Mouse (Mus musculus) liver, postnatal 0 days (tissue): ENCODE data around the gene Pou2f3. TPM values are rescaled to one million over a fixed set of nuclear protein-coding genes. Genes with fewer than 3 reads are reported as not detected.

Experiments used
- ATAC-seq: fragments of 200-750 bp; cut with Nextera tagmentation; 2 replicates; pipeline ENCODE4 v1.8.0; 2017; ENCODE audit warnings: mild to moderate bottlenecking, moderate library complexity
- DNase-seq: peaks from one replicate; pipeline ENCODE4 v3.0.0-alpha.2; 2016
- H3K27ac ChIP-seq: fragments of 300-500 bp; sonication (generic); 2 replicates; pipeline ENCODE4 v1.5.1; 2014; ENCODE audit warnings: antibody characterized with exemption, moderate library complexity, mild to moderate bottlenecking, low read depth
- H3K27me3 ChIP-seq: fragments of 300-500 bp; sonication (generic); 2 replicates; pipeline ENCODE4 v1.6.1; 2014; ENCODE audit warnings: low read length, control low read depth, mixed read lengths; ENCODE audit not compliant: insufficient read depth
- H3K36me3 ChIP-seq: fragments of 300-500 bp; sonication (generic); replicated peaks from 2 replicates; pipeline ENCODE4 v1.6.1; 2014; ENCODE audit warnings: mild to moderate bottlenecking, control low read depth, low read length, moderate library complexity, mixed read lengths; ENCODE audit not compliant: insufficient read depth
- H3K4me1 ChIP-seq: fragments of 300-500 bp; sonication (generic); 2 replicates; pipeline ENCODE4 v1.6.1; 2014; ENCODE audit warnings: antibody characterized with exemption, mild to moderate bottlenecking, control low read depth; ENCODE audit not compliant: insufficient read depth
- H3K4me2 ChIP-seq: fragments of 300-500 bp; sonication (generic); 2 replicates; pipeline ENCODE4 v1.6.1; 2014; ENCODE audit warnings: low read depth, mild to moderate bottlenecking, low read length, moderate library complexity, mixed read lengths
- H3K4me3 ChIP-seq: fragments of 300-500 bp; sonication (generic); 2 replicates; pipeline ENCODE4 v1.5.1; 2014; ENCODE audit warnings: low read depth, low read length
- H3K9ac ChIP-seq: fragments of 300-500 bp; sonication (generic); replicated peaks from 2 replicates; pipeline ENCODE4 v1.6.1; 2014; ENCODE audit warnings: mild to moderate bottlenecking, moderate library complexity
- H3K9me3 ChIP-seq: fragments of 300-500 bp; sonication (generic); 2 replicates; pipeline ENCODE4 v1.6.1; 2016; ENCODE audit warnings: mild to moderate bottlenecking, control low read depth, low read length, mixed read lengths
- CTCF ChIP-seq: sonication (generic); IDR thresholded peaks from 2 replicates; pipeline ENCODE4 v1.5.1; 2016; ENCODE audit warnings: antibody characterized with exemption, low read depth
- EP300 ChIP-seq: IDR thresholded peaks from 2 replicates; pipeline ENCODE4 v1.6.1; 2016; ENCODE audit warnings: antibody characterized with exemption, low read depth, mild to moderate bottlenecking
- WGBS: fragments of 180-500 bp; shearing (Covaris S2); extraction: QIAGEN DNeasy Blood & Tissue Kit; methylation state at CpG from one replicate; pipeline ENCODE4 v1.1.7; 2014; ENCODE audit not compliant: insufficient replicate concordance; 5-methylcytosine and 5-hydroxymethylcytosine counted together
- polyA plus RNA-seq: library from polyadenylated mRNA; unstranded; fragments of >200 nt; fragmentation: Nextera tagmentation; extraction: Ambion mirVana; gene quantifications from 2 replicates; pipeline ENCODE4 v1.2.1, GENCODE M21; 2015

The Pou2f3 gene
- polyA plus RNA-seq, 1 experiment from 2014 or later: 0.05 TPM

- peaks cover 49% of the 10 kb centered on the region for H3K4me1 ChIP-seq
- H3K27ac ChIP-seq: no peak overlapping the region
- TF ChIP-seq CTCF (no peak), EP300 (peak; percentile 73)
- no peak overlapping the region for H3K9ac ChIP-seq
- DNase-seq (no peak), ATAC-seq (no peak)
- WGBS: 21% methylated on average over 5 of the region's 5 CpGs
- 0 out of 2 replicates have a peak overlapping the region, but pooled peaks have one; percentile 7 for H3K4me2 ChIP-seq
- H3K9me3 ChIP-seq: no peaks in the 10 kb centered on the region
- no peaks in the 10 kb centered on the region for H3K27me3 ChIP-seq
- H3K36me3 ChIP-seq: no peaks in the 10 kb centered on the region
- no peak overlapping the region for H3K4me3 ChIP-seq
These were observed 32.3 kb upstream of the Pou2f3 start for GRCm38 (mm10) chr9:43242432-43242831.

DNA sequence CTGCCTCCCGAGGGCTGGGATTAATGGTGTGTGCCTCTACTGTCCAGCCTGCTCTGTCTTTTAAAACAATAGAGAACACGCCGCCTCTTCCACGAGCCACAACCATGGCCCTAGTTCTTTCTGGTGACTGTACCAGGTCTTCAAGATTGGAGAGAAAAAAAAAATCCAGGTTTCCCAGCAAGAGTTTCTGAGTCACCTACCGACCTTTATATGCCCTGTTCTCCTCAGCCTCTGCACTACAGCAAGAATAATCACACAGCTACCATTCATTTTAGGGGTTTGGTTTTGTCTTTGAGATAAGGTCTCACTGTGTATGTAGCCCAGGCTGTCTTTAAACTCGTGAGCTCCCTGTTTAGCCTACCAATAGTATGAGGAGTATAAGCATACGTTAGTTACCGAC is 31.8 kb upstream of the Pou2f3 start:
- H3K4me3 ChIP-seq: no peak overlapping the region
- 0 out of 2 replicates have a peak overlapping the region, but pooled peaks have one; percentile 7 for H3K4me2 ChIP-seq
- WGBS: 45% methylated on average over 8 of the region's 8 CpGs
- ATAC-seq: no peak
- H3K27ac ChIP-seq: no peak overlapping the region
- no peak overlapping the region for H3K9ac ChIP-seq
- no peak for DNase-seq
- H3K27me3 ChIP-seq: no peaks in the 10 kb centered on the region
- no peaks in the 10 kb centered on the region for H3K9me3 ChIP-seq
- H3K4me1 ChIP-seq: peaks cover 52% of the 10 kb centered on the region
- no peaks in the 10 kb centered on the region for H3K36me3 ChIP-seq
- TF ChIP-seq CTCF: no peak
- TF ChIP-seq EP300: no peak

- no peak overlapping the region for H3K9ac ChIP-seq
- H3K36me3 ChIP-seq: 0 out of 2 replicates have a peak, but pooled peaks cover 3% of the 10 kb centered on the region
- no peak for ATAC-seq
- H3K4me3 ChIP-seq: no peak overlapping the region
- no peak for TF ChIP-seq EP300
- TF ChIP-seq CTCF: no peak
- DNase-seq: no peak
- H3K9me3 ChIP-seq: no peaks in the 10 kb centered on the region
- H3K4me2 ChIP-seq: 0 out of 2 replicates have a peak overlapping the region, but pooled peaks have one; percentile 2
- WGBS: 36% methylated on average over 4 of the region's 4 CpGs
- no peaks in the 10 kb centered on the region for H3K27me3 ChIP-seq
- peaks cover 52% of the 10 kb centered on the region for H3K4me1 ChIP-seq
- H3K27ac ChIP-seq: 0 out of 2 replicates have a peak overlapping the region, but pooled peaks have one; percentile 35
These were observed 31.1 kb upstream of the Pou2f3 start for GRCm38 (mm10) chr9:43241291-43241690.

- DNase-seq (no peak), ATAC-seq (no peak)
- Histone ChIP-seq H3K9me3 (no peaks in the 10 kb centered on the region), H3K4me3 (no peak overlapping the region), H3K27me3 (no peaks in the 10 kb centered on the region), H3K27ac (peak overlapping the region; percentile 92), H3K9ac (peak overlapping the region; percentile 90; the same call in 1 of the 2 replicates), H3K4me1 (peaks cover 53% of the 10 kb centered on the region), H3K4me2 (peak overlapping the region; percentile 81), H3K36me3 (0 out of 2 replicates have a peak, but pooled peaks cover 3% of the 10 kb centered on the region)
- TF ChIP-seq EP300: no peak
- no peak for TF ChIP-seq CTCF
- WGBS: 49% methylated on average over 2 of the region's 2 CpGs
These were observed 30.4 kb upstream of the Pou2f3 start for GRCm38 (mm10) chr9:43240594-43240900.

GRCm38 (mm10) chr9:43239712-43240593 is 29.8 kb upstream of the Pou2f3 start, which contains the start of gene Oaf:
TSS of gene Oaf (minus strand) at chr9:43239911.
- DNase-seq (peak; percentile 90), ATAC-seq (peak; percentile 87)
- H3K9ac ChIP-seq: peak within 1 kb of the TSS; percentile 90
- WGBS: 2% methylated on average over 43 of the region's 44 CpGs
- H3K4me2 ChIP-seq: peak within 1 kb of the TSS; percentile 81
- peaks cover 59% of the 10 kb centered on the region for H3K4me1 ChIP-seq
- H3K36me3 ChIP-seq: 0 out of 2 replicates have a peak, but pooled peaks cover 3% of the 10 kb centered on the region
- no peaks in the 10 kb centered on the region for H3K9me3 ChIP-seq
- H3K4me3 ChIP-seq: peak within 1 kb of the TSS; percentile 76
- H3K27me3 ChIP-seq: no peaks in the 10 kb centered on the region
- peak within 1 kb of the TSS; percentile 92 for H3K27ac ChIP-seq
- TF ChIP-seq EP300 (no peak; the same call in 1 of the 2 replicates), CTCF (no peak)
